Mouse (Mus musculus) heart, postnatal 14 days (tissue): Measurements from ENCODE around the gene Pitx3. TPM values are rescaled to one million over a fixed set of nuclear protein-coding genes. Genes with fewer than 3 reads are reported as not detected.
"Not testable (repeated sequence)": the region's sequence is repeated elsewhere in the genome, so short reads cannot be mapped to it uniquely, and the experiment has no call there.

ENCODE experiments used
- DNase-seq, 2 experiments: peaks; one replicate each; pipeline ENCODE4 v3.0.0; 2021 to 2022
- intact Hi-C: fragments of 180-260 bp; cut with DNase I; formaldehyde crosslinking; loops from one replicate; pipeline ENCODE4 v1.15.1; 2025
- total RNA-seq, 2 experiments: library from RNA; stranded (reverse); gene quantifications; 2 replicates each; pipeline ENCODE4 v1.2.3; 2021

The Pitx3 gene
- total RNA-seq, 2 experiments from 2014 or later = 0.79 TPM; not detected in 1

DNA sequence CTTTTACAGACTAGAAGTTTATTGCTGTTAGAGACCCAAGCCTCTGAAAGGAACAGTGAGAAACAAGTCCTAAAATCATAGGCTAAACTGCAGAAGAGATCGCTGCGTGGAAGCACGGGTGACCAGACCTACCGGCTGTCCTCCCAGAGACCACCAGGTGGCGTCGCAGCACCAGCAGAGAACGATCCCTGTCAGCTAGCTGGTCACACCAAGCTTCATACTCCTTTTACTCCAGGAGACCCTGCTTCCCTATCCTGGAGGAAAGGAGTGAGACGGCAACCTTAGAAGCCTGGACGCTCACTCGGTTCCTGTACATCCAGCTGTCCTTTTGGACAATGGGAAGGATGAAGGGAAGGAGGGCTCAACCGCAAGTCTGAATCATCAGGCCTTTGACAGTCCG, 12.8 kb downstream of the Pitx3 start:
- DNase-seq = peak; percentile 92 to 95
- intact Hi-C loops = loop anchor here (1.0 to 2.0 kb wide), 2 partner anchors 119 to 170 kb away; partner anchors contain the start of gene Nfkb2

DNA sequence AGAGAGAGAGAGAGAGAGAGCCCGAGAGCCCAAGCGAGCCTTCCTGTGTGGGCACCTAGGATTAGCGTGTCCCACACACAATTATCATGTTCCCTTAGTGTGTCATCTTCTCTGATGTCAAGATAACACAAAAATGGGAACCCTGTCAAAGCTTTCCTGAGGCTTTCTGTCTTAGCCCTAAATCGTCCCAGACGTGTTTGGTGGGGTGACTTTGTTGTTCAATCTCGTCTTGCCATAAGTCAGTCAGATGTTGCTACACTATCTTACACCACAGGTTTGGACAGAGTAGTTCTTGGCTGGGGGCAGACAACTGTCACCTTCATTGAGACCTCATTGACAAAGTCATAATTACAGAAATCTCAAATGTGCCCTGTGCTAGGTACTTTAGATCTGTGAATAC, 15.5 kb downstream of the Pitx3 start:
- intact Hi-C loops = no loop called here
- no peak for DNase-seq

DNA sequence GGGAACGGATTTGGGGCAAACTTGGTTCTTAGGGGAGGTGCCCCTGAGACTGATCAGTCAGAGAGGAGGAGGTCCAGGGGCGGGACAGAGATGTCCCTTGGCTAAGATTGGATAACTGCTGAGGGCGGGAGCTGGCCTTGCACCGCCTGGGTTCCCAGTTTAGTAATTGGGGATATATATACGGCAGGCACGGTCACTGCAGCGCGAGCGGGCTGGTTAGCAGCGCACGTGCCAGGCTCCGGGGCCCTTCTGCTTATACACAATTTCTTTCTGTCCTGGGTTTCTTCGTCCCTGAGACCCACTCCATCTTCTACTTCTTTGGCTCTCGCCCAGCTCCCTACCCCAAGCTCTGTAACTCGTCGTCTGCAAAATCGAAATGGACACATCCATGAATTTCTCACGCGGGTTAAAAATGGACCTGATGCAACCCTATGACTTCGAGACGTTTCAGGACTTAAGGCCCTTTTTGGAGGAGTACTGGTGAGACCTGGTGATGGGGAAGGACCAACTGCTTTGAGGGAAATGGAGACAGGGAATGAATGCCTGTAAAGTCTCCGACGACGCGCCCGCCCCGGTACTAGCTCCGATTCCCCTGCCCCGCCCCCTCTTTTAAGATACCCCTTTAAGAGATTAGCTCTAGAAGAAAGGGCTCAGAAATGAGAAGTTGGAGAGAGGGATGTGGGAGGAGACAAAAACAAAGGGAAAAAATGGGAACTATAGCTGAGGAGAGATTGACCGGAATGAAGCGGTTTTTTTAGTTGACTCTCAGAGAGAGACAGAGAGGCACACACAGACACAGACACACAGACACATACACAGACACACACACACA, 16.2 kb downstream of the Pitx3 start, which contains the start of gene Elovl3:
Elovl3 (plus strand) TSS at position 204 of the 832 bp plus-strand sequence.
- DNase-seq = peak; percentile 28 to 37
- intact Hi-C loops = no loop called here

DNA sequence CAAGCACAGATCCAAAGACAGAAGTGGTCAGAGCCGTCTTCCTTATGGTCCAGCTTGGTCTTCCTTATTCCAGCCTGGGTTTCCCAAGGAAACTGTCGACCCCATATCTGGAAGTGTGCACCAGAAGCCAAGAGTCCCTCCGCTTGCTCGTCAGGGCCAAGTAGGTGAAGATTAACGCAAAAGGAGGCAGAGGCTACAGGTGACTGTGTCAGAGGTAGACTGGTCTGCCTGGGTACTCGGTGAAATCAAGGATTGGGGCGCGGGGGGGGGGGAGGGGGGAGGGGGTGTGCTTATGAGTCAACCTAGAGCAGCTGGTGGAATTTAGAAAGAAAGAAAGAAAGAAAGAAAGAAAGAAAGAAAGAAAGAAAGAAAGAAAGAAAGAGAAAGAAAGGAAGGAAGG, 16.8 kb downstream of the Pitx3 start:
- no peak for DNase-seq
- intact Hi-C loops = no loop called here

DNA sequence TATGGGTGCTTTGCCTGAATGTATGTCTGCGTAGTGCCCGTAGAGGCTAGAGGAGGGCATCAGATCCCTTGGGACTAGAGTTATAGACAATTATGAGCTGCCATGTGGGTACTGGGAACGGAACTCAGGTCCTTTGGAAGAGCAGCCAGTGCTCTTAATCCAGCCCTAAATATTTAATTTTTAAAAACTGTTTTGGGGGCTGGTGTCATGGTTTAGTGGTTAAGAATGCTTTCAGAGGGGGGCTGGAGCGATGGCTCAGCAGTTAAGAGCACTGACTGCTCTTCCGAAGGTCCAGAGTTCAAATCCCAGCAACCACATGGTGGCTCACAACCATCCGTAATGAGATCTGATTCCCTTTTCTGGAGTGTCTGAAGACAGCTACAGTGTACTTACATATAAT, 18.4 kb downstream of the Pitx3 start:
- intact Hi-C loops, DNase-seq: not testable (repeated sequence)

DNA sequence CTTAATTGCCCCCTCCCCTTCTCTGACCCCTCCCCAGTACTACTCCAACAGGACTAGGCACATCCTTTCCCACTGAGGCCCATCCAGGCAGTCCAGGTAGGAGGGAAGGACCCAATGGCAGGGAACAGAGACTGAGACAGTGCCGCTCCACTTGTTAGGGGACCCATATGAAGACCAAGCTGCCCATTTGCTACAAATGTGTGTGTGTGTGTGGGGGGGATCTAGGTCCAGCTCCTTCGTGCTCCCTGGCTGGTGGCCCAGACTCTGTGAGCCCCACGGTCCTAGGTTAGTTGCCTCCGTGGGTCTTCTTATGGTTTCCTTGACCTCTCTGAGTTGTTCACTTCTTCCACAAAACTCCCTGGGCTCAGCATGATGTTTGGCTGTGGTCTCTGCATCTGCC, 21.8 kb downstream of the Pitx3 start:
- no peak for DNase-seq
- intact Hi-C loops = no loop called here

DNA sequence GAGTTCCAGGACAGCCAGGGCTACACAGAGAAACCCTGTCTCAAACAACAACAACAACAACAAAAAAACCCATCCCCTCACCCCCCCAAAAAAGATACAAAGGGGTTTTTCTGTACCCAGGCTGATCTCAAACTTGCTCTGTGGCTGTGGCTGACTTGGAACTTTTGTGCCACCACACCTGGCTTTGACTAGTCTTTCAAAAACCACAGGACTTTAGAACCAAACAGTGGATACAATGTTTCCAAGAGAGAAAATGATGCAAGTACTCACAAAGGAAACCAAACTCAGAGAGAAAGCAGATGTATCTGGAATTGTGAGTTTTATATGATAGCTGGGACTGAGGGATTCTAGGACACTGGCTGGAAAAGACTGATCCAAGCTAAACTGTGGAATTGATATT, 23.5 kb downstream of the Pitx3 start:
- intact Hi-C loops = no loop called here
- DNase-seq = no peak

DNA sequence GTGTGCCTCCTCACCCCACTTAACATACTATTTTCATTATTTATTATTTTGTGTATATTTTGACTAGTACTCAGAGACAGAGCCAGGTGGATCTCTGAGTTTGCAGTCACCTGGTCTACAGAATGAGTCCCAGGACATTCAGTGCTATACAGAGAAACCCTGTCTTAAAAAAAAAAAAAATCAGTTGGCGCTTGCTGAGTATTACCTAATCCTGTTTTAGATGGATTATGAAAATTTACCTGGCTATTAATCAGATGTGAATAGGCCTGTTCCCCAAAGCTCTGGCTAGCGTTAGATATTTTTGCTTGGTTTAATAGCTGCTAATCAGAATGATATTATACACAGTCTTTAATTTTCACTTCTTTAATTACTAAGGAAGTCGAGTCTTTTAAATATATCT, 24.2 kb downstream of the Pitx3 start:
- DNase-seq = no peak
- intact Hi-C loops = no loop called here

DNA sequence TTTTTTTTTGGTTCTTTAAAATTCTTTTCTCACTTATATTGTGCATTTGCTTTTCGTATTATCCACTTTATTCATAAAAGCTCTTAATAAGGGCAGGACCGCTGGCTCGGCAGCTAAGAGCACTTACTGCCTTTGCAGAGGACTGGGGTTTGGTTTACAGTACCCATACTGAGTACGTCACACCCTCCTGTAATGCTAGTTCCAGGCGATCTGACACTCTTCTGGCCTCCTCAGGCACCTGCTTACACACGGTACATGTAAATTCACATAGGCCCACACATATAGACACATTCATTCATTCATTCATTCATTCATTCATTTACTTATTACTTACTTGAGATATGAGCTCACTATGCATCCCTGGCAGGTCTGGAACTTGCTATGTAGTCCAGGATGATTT, 27.3 kb downstream of the Pitx3 start:
- intact Hi-C loops = no loop called here
- DNase-seq = no peak

DNA sequence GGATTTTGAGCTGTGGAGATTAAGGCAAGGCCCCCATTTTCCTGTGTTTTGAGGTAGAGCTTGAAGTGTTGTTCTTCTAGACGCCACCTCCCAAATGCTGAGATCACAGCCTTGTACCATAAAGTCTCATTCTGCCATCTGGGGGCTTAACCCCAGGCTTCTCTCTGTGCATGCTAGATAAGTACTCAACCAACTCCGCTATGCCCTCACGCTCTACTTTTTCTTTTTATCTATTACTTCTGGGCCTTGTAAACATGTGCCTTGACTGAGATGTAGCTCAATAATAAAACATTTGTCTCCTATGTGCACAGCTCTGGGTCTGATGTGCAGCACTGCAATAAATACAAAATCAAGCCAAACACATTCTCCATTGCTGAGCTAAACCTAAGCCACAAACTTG, 28.7 kb downstream of the Pitx3 start:
- DNase-seq = no peak
- intact Hi-C loops = no loop called here

DNA sequence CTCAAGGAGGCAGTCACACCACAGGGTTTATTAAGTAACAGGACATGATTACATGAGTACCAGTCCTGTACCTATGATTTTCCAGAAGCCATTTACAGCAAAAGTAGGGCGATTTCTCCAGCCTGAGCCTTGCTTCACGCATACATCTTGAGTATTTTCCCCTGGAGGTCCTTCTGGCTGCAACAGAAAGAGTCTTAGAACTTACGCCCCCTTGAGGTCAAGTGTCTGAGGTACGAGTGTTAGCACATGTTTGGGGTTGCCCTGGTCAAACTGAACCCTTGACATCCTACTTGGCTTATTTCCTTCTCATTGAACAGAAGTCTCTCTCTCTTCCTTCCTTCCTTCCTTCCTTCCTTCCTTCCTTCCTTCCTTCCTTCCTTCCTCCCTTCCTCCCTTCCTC, 33.5 kb downstream of the Pitx3 start:
- intact Hi-C loops = no loop called here
- no peak for DNase-seq

DNA sequence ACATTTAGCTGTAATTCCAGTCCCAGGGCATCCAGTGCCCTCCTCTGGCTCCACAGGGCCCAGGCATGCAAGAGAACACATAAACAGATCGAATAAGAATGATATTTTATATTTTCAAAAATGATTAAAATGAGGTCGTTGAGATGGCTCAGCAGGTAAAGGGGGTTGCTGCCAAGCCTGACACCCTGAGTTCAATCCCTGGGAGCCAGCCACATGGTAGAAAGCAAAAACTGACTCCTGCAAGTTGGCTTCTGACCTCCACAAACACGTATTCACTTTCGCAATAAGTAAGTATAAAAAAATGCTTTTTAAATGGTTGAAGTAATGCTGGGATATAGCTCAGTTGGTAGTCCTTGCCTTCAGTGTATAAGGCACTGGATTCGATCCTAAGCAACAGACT, 37.3 kb downstream of the Pitx3 start:
- DNase-seq = no peak
- intact Hi-C loops = no loop called here

DNA sequence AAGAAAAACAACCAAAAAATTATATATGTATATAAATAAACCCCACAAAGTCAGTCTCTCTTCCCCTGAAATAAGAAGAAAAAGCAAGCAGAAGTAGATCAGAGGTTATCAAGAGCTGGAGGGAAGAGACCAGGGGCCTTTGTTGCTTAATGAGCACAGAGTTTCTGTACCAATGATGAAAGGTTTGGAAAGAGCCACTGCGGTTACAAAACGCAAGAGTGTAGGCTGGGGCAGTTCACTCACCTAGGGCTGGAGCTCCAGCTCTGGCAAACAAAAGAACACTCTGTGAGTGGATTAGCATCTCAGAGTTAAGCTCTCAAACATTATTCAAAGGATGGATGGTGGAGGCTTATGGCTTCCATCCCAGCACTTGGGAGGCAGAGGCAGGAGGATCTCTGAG, 37.9 kb downstream of the Pitx3 start:
- intact Hi-C loops = no loop called here
- DNase-seq = no peak

DNA sequence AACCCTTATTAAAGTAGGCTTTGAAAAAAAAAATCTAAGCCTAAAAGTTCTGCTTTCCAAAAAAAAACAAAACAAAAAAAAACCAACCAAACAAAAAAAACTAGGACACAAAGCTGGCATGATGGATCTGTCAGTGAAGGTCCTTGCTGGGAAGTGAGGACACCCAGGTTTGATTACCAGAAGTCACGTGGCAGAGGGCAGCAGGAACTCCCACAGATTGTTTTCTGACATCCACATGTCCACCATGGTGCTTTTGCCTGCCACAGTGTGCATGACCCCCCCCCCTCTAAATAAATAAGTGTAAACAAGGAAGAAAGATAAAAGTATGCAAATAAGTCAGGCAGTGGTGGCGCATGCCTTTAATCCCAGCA, 44.0 kb downstream of the Pitx3 start:
- DNase-seq = no peak
- intact Hi-C loops = no loop called here

DNA sequence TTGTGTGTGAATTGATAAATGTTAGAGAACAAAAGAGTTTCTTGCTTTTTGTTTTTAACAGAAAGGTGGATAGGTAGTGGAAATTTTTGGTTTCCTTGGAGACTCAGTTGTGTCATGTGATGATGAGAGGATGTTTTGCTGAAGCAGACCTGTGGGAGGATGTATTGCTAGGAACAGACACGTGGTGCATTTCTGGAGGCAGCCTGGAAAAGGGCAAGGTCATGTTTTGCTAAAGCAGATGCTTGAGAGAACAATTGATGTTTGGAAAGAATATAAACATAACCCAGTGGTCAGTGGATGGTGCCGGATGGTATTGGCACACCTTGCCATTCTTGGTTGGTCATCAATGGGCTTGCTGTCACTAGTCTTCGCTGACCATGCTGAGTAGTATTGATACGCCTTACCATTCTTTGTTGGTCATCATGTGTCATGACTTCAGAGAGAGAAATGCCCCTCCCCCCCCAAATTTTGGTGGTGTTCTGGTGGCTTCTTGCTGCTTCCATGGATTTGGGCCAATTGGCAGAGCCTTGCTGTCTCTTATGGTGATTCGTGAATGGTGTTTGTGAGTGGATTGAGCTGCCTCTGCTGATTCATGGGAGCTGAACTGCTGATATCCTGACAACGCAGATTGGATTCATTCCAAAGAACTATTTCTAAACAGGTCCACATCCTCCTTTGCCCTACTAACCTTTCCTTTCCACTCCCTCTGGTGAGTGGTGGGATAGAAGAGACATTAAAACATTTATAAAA, 44.5 kb downstream of the Pitx3 start:
- intact Hi-C loops = no loop called here
- no peak for DNase-seq

DNA sequence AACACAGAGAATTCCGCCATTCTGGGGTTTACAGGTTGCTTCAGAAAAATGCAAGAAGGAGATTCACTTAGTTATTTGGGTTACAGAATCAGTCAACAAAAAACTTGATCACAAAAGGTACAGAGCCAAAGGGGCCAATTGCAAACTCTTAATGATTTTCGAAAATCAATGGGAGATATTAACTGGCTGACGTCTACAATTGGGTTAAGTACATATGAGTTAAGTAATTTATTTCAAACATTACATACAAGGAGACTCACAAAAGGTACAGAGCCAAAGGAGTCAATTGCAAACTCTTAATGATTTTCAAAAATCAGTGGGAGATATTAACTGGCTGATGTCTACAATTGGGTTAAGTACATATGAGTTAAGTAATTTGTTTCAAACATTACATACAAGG, 48.6 kb downstream of the Pitx3 start:
- intact Hi-C loops = no loop called here
- no peak for DNase-seq

DNA sequence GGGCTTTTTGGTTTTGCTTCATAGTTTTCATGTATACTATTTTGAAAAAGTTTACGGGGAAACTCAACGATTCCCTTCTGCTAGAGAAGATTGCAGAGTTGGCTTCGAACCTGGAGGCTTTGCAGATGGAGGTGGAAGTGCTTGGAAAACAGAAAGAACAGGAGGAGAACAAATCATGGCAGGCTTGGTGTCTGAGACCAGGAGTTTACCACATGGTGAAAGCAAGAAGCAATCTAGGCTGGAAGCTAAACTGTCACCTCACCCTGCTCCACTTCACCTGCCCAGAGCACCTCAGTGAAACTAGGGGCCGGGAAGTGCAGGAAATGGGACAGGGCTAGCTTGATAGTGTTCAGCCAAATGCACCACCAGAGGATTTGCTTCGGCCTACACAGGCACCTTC, 51.7 kb downstream of the Pitx3 start:
- DNase-seq = no peak
- intact Hi-C loops = no loop called here

DNA sequence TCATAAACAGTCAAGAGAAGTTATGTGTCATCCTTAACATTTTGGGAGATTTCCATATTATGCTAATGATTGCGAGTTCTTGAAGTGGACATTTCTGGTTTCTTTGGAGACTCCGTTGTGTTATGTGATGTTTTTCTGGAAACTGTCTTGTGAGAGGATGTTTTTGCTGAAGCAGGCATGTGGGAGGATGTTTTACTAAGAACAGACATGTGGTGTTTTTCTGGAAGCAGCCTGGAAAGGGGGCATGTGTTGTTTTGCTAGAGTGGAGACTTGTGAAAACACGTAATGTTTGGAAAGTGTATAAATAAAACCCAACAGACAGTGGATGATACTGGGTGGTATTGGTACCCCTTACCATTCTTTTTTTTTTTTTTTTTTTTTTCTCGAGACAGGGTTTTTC, 52.8 kb downstream of the Pitx3 start:
- DNase-seq = no peak
- intact Hi-C loops = no loop called here

DNA sequence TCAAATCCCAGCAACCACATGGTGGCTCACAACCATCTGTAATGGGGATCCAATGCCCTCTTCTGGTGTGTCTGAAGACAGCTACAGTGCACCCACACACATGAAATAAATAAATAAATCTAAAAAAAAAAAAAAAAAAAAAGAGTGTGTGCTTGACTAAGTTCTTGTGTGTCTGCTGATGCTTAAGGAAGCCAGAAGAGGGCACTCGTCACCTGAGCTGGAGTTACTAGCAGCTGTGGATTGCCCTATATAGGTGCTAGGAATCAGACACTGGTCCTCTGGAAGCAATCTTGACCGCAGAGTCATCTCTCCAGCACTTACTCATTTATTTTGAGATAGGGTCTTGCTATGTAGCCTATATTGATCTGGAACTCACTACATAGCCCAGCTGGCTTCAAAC, 54.0 kb downstream of the Pitx3 start:
- intact Hi-C loops = no loop called here
- DNase-seq = no peak

DNA sequence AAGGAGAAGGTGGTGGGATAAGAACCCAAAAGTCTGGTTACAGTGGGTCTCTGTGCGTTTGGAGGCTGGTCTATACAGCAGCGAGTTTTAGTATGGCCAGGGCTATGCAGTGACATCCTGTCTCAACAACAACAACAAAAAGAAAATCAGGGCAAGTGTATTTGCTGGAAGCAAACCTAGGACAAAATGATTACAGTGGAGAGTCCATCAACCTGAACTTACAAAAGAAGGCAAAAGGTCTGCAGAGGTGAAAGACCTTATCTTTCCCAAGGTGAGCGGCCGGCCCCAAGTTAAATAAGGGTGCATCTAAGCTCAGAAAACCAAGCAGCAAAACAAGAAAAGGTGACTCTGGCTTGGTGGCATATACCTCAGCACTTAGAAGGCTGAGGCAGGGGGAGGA, 56.5 kb downstream of the Pitx3 start:
- no peak for DNase-seq
- intact Hi-C loops = no loop called here

DNA sequence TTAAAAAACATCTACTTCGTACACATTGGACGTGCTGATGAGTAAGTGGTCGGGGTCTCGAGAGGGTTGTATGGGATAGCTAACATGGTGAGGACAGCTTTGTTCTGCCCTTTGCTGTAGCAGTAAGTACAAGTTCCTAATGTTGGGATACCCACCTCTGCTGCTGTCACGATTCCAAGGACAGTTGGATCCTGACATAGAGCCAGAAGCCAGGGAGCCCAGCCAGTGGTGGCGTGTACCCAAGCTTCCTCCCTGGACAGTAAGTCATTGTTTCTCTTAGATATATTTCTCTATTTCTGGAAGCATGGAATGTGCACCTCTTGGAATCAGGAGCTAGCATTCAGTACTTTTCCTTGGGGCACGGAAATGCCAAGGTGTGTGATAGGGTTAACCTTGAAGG, 60.3 kb downstream of the Pitx3 start:
- intact Hi-C loops = loop anchor here (5.0 kb wide), 1 partner anchor 164 kb away; no protein-coding TSS in a partner anchor
- DNase-seq = peak; percentile 58 to 66

DNA sequence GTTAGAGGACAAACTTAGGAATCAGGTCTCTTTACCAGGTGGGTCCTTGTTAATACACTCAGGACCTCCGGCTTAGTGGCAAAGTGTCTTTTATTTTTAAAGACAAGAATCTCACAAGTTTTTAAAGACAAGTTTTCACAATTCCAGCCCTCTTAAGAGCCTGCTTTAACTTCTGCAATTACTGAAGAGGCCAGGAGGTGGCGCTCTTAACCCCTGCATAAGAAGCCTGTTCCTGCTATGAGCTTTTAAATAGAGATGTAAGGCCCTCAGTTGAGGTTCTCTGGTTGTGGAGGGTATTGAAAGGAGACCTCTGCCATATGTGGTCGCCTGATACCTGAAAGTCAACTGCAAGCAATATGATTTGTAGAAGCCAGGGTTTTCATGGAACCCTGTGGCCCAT, 61.8 kb downstream of the Pitx3 start:
- intact Hi-C loops = loop anchor here (5.0 kb wide), 1 partner anchor 166 kb away; no protein-coding TSS in a partner anchor
- DNase-seq = peak; percentile 49 to 70
